Mouse (Mus musculus): ENCODE results near the gene Antxr2. TPM values are rescaled to one million over a fixed set of nuclear protein-coding genes. Genes with fewer than 3 reads are reported as not detected.

Gene Antxr2
- total RNA-seq, 2 experiments from 2014 or later = 71.9 to 74.8 TPM

DNA sequence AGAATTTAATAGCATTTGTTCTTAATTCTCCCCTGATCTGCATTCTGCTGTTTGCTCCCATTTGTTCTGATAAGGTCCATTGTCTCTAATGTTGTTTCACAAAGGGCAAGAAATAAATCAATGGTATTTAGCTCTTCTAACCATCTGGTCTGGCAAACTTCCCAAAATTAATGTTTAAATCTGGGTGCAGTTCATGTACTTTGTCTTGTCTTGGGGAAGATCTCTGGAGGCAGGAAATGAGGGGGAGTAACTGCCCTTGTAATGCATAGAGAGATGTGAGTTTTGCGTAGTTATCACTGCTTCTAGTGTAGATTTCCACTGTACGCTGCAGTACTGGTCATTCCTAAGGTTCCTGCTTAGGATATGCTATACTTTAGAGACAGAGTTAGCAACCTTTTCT, 193.5 kb downstream of the Antxr2 start:
- no peak for DNase-seq

DNA sequence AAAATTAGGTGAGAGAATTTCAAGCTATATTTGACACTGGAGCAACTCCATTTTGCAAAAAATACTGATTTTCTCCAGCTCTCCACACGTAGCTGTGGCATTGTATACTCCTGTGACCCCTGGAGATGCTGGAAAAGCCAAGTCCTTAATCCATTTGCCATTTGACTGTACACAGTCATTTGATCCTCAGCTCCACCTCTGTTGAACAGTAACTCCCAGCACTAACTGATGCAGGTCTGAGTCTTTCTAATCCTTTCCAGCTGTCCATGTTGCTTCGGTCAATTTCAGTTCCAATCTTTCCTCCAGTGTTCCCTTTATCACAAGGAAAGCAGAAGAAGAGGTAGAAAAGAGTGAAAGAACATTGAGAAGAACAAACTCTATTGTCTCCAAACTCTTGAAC, 195.4 kb downstream of the Antxr2 start:
- DNase-seq = no peak

GRCm38 (mm10) chr5:97834770-97835169, 196.1 kb downstream of the Antxr2 start:
- DNase-seq = peak; percentile 78 to 85

Other genes with a start within 250 kb of the Antxr2 start
- gene Prdm8, start 136.2 kb upstream of the Antxr2 start, total RNA-seq (2021) = under 1 TPM; 0.20 to 0.31 TPM
- under 1 TPM in 1 of 2 experiments, not detected in 1; 0.10 TPM for gene Fgf5, start 223.1 kb upstream of the Antxr2 start, total RNA-seq (2021)

Data from heart, adult 18-20 months (tissue).